Comparison of ENCODE assay signal across 8 mouse cellular contexts in genomic region chr7:132316101-132317035, GRCm38 (mm10). TPM values are rescaled to one million over a fixed set of nuclear protein-coding genes. Genes with fewer than 3 reads are reported as not detected.
DNase-seq lines count a peak whose midpoint lies in the region; ATAC-seq and TF ChIP-seq lines count a peak whose summit lies in the region.

No protein-coding gene starts in this region.

- H3K9ac ChIP-seq in lung, postnatal 0 days (replicated peaks; ENCODE audit: low read depth) = peak overlapping the region; percentile 82

- H3K4me1 ChIP-seq in lung, postnatal 0 days (ENCODE audit: insufficient read depth, low read depth, low read length) = peaks cover 3% of the 10 kb centered on the region

- ATAC-seq in frontal cortex, adult (ENCODE audit: low TSS enrichment) = peak; percentile 32
- ATAC-seq in hematopoietic stem cell, adult 5-6 weeks (replicated peaks in 1 of 2; ENCODE audit: insufficient read depth in 1 of 2, low FRiP score in 2 of 2, low TSS enrichment in 1 of 2, low read depth in 1 of 2, poor library complexity in 2 of 2, severe bottlenecking in 2 of 2) = peak; percentile 26 to 35; a peak in 3 of 4 replicates
- peak; percentile 69 for ATAC-seq in lung, postnatal 0 days

- peak overlapping the region; percentile 71 for H3K4me3 ChIP-seq in lung, postnatal 0 days (ENCODE audit: low read depth, low read length)

- no peaks in the 10 kb centered on the region for H3K36me3 ChIP-seq in lung, postnatal 0 days (ENCODE audit: insufficient read depth, low read length)

- no peaks in the 10 kb centered on the region for H3K9me3 ChIP-seq in lung, postnatal 0 days (ENCODE audit: low read length)

- H3K4me2 ChIP-seq in lung, postnatal 0 days (replicated peaks; ENCODE audit: low read depth, low read length) = peak overlapping the region; percentile 97

- H3K27ac ChIP-seq in lung, postnatal 0 days (ENCODE audit: low read length) = peak overlapping the region; percentile 85

- DNase-seq in Muller cell, postnatal 12 days (ENCODE audit: inconsistent ontology term) = peak; percentile 76
- DNase-seq in cerebellum, adult 8-10 months = peak; percentile 70
- DNase-seq in layer of hippocampus, adult 9-11 months = peak; percentile 57
- DNase-seq in lung, postnatal 0 days (ENCODE audit: low spot score) = peak; percentile 73
- DNase-seq in ovary, adult 18-20 months (ENCODE audit: low spot score) = peak; percentile 32
- DNase-seq in thymus, postnatal 0 days (ENCODE audit: low spot score) = peak; percentile 66

- TF ChIP-seq EP300 in lung, postnatal 0 days (IDR thresholded peaks at IDR 0.05) = no peak

- under 1% methylated on average over 76 of the region's 79 CpGs for WGBS in lung, postnatal 0 days

- peak; percentile 55 for TF ChIP-seq CTCF in lung, postnatal 0 days (IDR thresholded peaks at IDR 0.05)

- no peaks in the 10 kb centered on the region for H3K27me3 ChIP-seq in lung, postnatal 0 days (replicated peaks; ENCODE audit: insufficient read depth, low read length)

RNA-seq across cellular contexts. Expression of gene Chst15, which starts 0.7 kb away (rescaled TPM):
- total RNA-seq in hematopoietic stem cell, adult 5-6 weeks (2017) = 14.7 and 14.9 TPM in 2 replicates
- 13.1 and 14.1 TPM in 2 replicates for polyA plus RNA-seq in lung, postnatal 0 days (2015; fragmentation: Nextera tagmentation; extraction: Ambion mirVana)
- polyA plus RNA-seq in thymus, postnatal 0 days (2015; fragmentation: Nextera tagmentation; extraction: Ambion mirVana) = 5.9 and 8.2 TPM in 2 replicates

Comparison
In these comparisons a context has a peak if more than half of its experiments do, and no peak if none do; other contexts are left out.
1. Peak in every context shown above with its lines: DNase-seq, ATAC-seq, H3K4me3 ChIP-seq and H3K27ac ChIP-seq.